Mouse (Mus musculus): ENCODE measurements at regions not wholly inside any gene's neighbourhood (a gene's known extent, or its start where the extent isn't known, plus 50 kb on each side); places are given as distances from the start of the nearest gene placed in this dataset.

DNA sequence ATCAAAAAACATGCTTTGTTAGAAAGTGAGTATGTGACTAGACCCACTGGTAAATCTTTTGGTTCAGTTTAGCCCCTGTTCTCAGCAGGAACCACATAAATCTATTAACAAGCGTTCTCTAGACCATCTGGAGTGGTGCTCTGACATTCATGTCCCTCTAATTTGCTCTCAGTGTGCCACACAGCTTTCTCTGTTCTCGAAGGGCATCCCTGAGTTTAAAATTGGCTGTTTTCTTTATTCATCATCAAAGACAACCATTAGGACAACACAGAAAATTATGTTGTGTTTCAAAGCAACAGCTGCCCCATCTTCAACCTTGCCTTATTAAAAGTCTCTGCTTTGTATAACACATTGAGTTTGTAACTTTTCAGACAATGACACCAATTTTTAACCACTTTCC is 1124.1 kb downstream of the Stim2 start:
- no peak overlapping the region for H3K27ac ChIP-seq (ENCODE audit: insufficient read depth, low read depth)
- no peaks in the 10 kb centered on the region for H3K27me3 ChIP-seq (replicated peaks)
- no peak overlapping the region for H3K4me3 ChIP-seq (replicated peaks in 1 of 3; ENCODE audit: low read depth in 2 of 3, low read length in 2 of 3, poor library complexity in 1 of 3)
- in situ Hi-C loops (cut with MboI; ENCODE audit: low pct_ligation_motif_present, low pct_unique_long_range_greater_than_20kb, low sequenced_read_pairs), result no loop called here
- no peaks in the 10 kb centered on the region for H3K79me2 ChIP-seq (replicated peaks; ENCODE audit: control insufficient read depth, extremely low read depth, insufficient read depth, poor library complexity, severe bottlenecking)
- DNase-seq (ENCODE audit: extremely low read depth), result no peak
- no peak overlapping the region for H3K4me2 ChIP-seq (ENCODE audit: insufficient read depth, low read depth, poor library complexity, severe bottlenecking)
- H3K4me1 ChIP-seq (ENCODE audit: control insufficient read depth in 1 of 2, insufficient read depth in 2 of 2), result no peaks in the 10 kb centered on the region
- H3K9me3 ChIP-seq (replicated peaks; ENCODE audit: low read length), result no peaks in the 10 kb centered on the region
- dilution Hi-C loops (cut with MboI; ENCODE audit: extremely low pct_ligation_motif_present, extremely low pct_unique_long_range_greater_than_20kb, low sequenced_read_pairs), result no loop called here
- no peak for TF ChIP-seq UBTF (IDR thresholded peaks at IDR 0.05; ENCODE audit: low read depth, low read length)
- no peak for TF ChIP-seq MEF2A (IDR thresholded peaks at IDR 0.05; ENCODE audit: borderline replicate concordance, low read depth, low read length)
- no peak for TF ChIP-seq MYC (IDR thresholded peaks at IDR 0.05; ENCODE audit: low read depth, low read length)
- TF ChIP-seq HCFC1 (IDR thresholded peaks at IDR 0.05; ENCODE audit: low read depth, low read length), result no peak
- TF ChIP-seq MAFK (IDR thresholded peaks at IDR 0.05; ENCODE audit: insufficient replicate concordance, low read length), result no peak
- no peak for TF ChIP-seq ZNF384 (IDR thresholded peaks at IDR 0.05; ENCODE audit: low read depth, low read length)
- TF ChIP-seq RCOR1 (conservative IDR thresholded peaks at IDR 0.05; ENCODE audit: low read depth, low read length), result no peak
- no peak for TF ChIP-seq CHD1 (IDR thresholded peaks at IDR 0.05; ENCODE audit: low read depth, low read length)
- TF ChIP-seq SMC3 (IDR thresholded peaks at IDR 0.05; ENCODE audit: low read depth, low read length), result no peak
- TF ChIP-seq BHLHE40 (IDR thresholded peaks at IDR 0.05; ENCODE audit: low read depth, low read length), result no peak
- TF ChIP-seq ZMIZ1 (IDR thresholded peaks at IDR 0.05; ENCODE audit: low read depth, low read length), result no peak
- no peak for TF ChIP-seq TBP (conservative IDR thresholded peaks at IDR 0.05; ENCODE audit: low read depth, low read length)
- no peak for TF ChIP-seq ETS1 (conservative IDR thresholded peaks at IDR 0.05; ENCODE audit: low read depth, low read length)
- no peak for TF ChIP-seq CTCF (conservative IDR thresholded peaks at IDR 0.05 in 1 of 2, IDR thresholded peaks at IDR 0.05 in 1 of 2; ENCODE audit: low read depth in 2 of 2, low read length in 2 of 2)
- TF ChIP-seq JUND (conservative IDR thresholded peaks at IDR 0.05; ENCODE audit: low read depth, low read length), result no peak
- TF ChIP-seq USF1 (IDR thresholded peaks at IDR 0.05; ENCODE audit: low read depth, low read length), result no peak
- no peaks in the 10 kb centered on the region for H3K36me3 ChIP-seq (replicated peaks in 1 of 2; ENCODE audit: control insufficient read depth in 1 of 2, insufficient read depth in 1 of 2, low read length in 1 of 2)
- no peak overlapping the region for H3K9ac ChIP-seq (ENCODE audit: insufficient read depth, low read depth)

DNA sequence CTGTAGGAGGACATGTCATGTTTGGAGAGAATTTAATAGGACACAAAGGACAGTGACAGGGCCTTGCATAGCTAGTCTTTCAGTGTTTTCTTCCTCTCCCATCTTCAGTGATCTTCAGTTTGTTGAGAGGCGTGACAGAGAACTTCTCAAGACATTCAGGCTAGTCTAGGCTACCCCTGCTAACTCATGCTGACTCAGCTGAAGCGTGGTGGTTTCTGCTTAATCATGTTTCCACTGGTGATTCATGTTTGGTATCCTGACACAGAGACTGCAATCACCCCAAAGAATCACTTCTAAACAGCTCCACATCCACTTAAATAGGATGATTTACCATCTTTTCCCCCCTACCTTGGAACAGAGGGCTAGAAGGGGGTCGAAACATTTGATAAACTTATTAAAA is 1136.0 kb downstream of the Stim2 start:
- 0 out of 4 replicates have a peak, but pooled peaks cover 0 to 3% of the 10 kb centered on the region in 2 experiments for H3K4me1 ChIP-seq (ENCODE audit: control insufficient read depth in 1 of 2, insufficient read depth in 2 of 2)
- H3K79me2 ChIP-seq (replicated peaks; ENCODE audit: control insufficient read depth, extremely low read depth, insufficient read depth, poor library complexity, severe bottlenecking), result no peaks in the 10 kb centered on the region
- H3K9me3 ChIP-seq (replicated peaks; ENCODE audit: low read length), result no peaks in the 10 kb centered on the region
- dilution Hi-C loops (cut with MboI; ENCODE audit: extremely low pct_ligation_motif_present, extremely low pct_unique_long_range_greater_than_20kb, low sequenced_read_pairs), result no loop called here
- H3K27me3 ChIP-seq (replicated peaks), result no peaks in the 10 kb centered on the region
- TF ChIP-seq HCFC1 (IDR thresholded peaks at IDR 0.05; ENCODE audit: low read depth, low read length) (no peak), MAFK (IDR thresholded peaks at IDR 0.05; ENCODE audit: insufficient replicate concordance, low read length) (peak; percentile 85), MAX (IDR thresholded peaks at IDR 0.05; ENCODE audit: low read length) (no peak), JUN (IDR thresholded peaks at IDR 0.05; ENCODE audit: insufficient read depth, low read depth, low read length) (no peak)
- in situ Hi-C loops (cut with MboI; ENCODE audit: low pct_ligation_motif_present, low pct_unique_long_range_greater_than_20kb, low sequenced_read_pairs), result loop anchor here (25.0 kb wide), 1 partner anchor 322 kb away; no protein-coding TSS in a partner anchor
- H3K36me3 ChIP-seq (replicated peaks in 1 of 2; ENCODE audit: control insufficient read depth in 1 of 2, insufficient read depth in 1 of 2, low read length in 1 of 2), result no peaks in the 10 kb centered on the region
- no peak overlapping the region for H3K9ac ChIP-seq (ENCODE audit: insufficient read depth, low read depth)
- no peak for DNase-seq (ENCODE audit: extremely low read depth)
- no peak overlapping the region for H3K4me3 ChIP-seq (replicated peaks in 1 of 3; ENCODE audit: low read depth in 2 of 3, low read length in 2 of 3, poor library complexity in 1 of 3)
- no peak overlapping the region for H3K4me2 ChIP-seq (ENCODE audit: insufficient read depth, low read depth, poor library complexity, severe bottlenecking)
- no peak overlapping the region for H3K27ac ChIP-seq (ENCODE audit: insufficient read depth, low read depth)

Measured in CH12.LX (cell line).